Mouse (Mus musculus): Measurements from ENCODE around the gene Kcnmb2.

GRCm38 (mm10) chr3:31963076-31963475, 60.8 kb downstream of the Kcnmb2 start:
- TF ChIP-seq CTCF (IDR thresholded peaks at IDR 0.05; ENCODE audit: borderline replicate concordance, insufficient read depth, low read depth, low read length) (no peak), POLR2A (IDR thresholded peaks at IDR 0.05; ENCODE audit: borderline replicate concordance, insufficient read depth, low read length) (no peak)

All from cerebellum, adult 2 months (tissue).